Mouse (Mus musculus) forebrain, embryonic 12.5 days (tissue): ENCODE measurements around the gene Sdhaf1. TPM values are rescaled to one million over a fixed set of nuclear protein-coding genes. Genes with fewer than 3 reads are reported as not detected.

ENCODE experiments used
- ATAC-seq: fragments of 200-750 bp; cut with Nextera tagmentation; 2 replicates; pipeline ENCODE4 v1.8.0; 2017; ENCODE audit warnings: moderate TSS enrichment; ENCODE audit not compliant: low FRiP score
- H3K27ac ChIP-seq: fragments of 300-500 bp; sonication (generic); 2 replicates; pipeline ENCODE4 v1.5.1; 2016; ENCODE audit warnings: mild to moderate bottlenecking
- H3K27me3 ChIP-seq: fragments of 300-500 bp; sonication (generic); 2 replicates; pipeline ENCODE4 v1.6.1; 2016; ENCODE audit warnings: mild to moderate bottlenecking
- H3K36me3 ChIP-seq: fragments of 300-500 bp; sonication (generic); replicated peaks from 2 replicates; pipeline ENCODE4 v1.6.1; 2016; ENCODE audit warnings: mild to moderate bottlenecking
- H3K4me1 ChIP-seq: fragments of 300-500 bp; sonication (generic); 2 replicates; pipeline ENCODE4 v1.6.1; 2016
- H3K4me2 ChIP-seq: fragments of 300-500 bp; sonication (generic); 2 replicates; pipeline ENCODE4 v1.6.1; 2016; ENCODE audit warnings: mild to moderate bottlenecking, moderate library complexity
- H3K4me3 ChIP-seq: fragments of 300-500 bp; sonication (generic); replicated peaks from 2 replicates; pipeline ENCODE4 v1.5.1; 2016; ENCODE audit warnings: mild to moderate bottlenecking
- H3K9ac ChIP-seq: fragments of 300-500 bp; sonication (generic); 2 replicates; pipeline ENCODE4 v1.6.1; 2016; ENCODE audit warnings: mild to moderate bottlenecking
- H3K9me3 ChIP-seq: fragments of 300-500 bp; sonication (generic); 2 replicates; pipeline ENCODE4 v1.6.1; 2016
- WGBS: fragments of 180-500 bp; shearing (Covaris S2); methylation state at CpG from one replicate; pipeline ENCODE4 v1.1.7; 2016; 5-methylcytosine and 5-hydroxymethylcytosine counted together
- polyA plus RNA-seq: library from polyadenylated mRNA; unstranded; fragments of >200 nt; fragmentation: Nextera tagmentation; extraction: Ambion mirVana; gene quantifications from 2 replicates; pipeline ENCODE4 v1.2.1, GENCODE M21; 2016

Sdhaf1 gene
- polyA plus RNA-seq, 1 experiment from 2014 or later = 23.8 TPM

DNA sequence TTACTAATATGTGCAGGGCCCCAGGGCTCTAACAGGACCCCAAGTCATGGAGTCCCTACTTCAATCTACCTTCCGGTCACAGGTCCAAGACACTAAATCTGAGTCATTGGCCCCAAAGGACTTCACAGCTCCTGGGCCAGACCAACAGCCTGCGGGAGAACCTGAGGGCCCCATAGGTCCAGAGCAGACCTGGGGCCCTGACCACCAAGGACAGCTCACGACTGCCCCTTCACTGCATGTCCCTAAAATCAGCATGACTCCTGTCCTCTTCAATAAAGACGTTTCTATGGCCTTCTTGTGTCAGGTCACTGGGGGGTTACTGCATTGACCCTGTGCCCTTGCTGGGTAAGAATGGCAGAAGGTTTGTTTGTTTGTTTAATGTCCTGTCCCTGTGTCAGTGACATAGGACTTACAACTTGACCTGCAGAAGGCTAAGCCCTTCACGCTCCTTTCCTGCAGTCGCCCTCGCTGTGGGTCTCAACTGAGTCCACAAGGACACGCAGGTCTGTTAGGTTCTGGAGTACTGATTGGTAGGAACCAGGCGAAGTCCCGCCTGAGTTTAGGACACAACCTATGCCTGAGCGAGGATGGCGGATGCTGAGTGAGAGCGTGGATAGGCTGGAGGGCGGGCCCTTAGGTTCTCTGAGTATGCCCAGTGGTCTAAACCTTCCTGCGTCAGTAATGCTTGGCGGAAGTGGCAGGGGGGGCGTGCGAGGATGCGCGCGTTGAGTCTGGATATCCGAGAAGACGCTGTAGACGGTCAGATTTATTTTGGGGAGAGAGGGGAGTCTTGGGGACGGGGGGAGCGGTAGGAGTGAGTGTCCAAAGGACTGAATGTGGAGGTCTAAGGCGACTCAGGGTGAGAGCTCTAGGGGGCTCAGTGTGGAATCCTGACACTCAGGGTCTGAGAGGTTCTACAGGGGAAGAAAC, 15.4 kb downstream of the Sdhaf1 start, which contains the start of gene Alkbh6:
Alkbh6 (plus strand) TSS at position 642 of the 930 bp plus-strand sequence.
- peak within 1 kb of the TSS; percentile 80 for H3K9ac ChIP-seq
- H3K4me1 ChIP-seq = peaks cover 21% of the 10 kb centered on the region
- no peaks in the 10 kb centered on the region for H3K9me3 ChIP-seq
- no peaks in the 10 kb centered on the region for H3K27me3 ChIP-seq
- ATAC-seq = peak; percentile 99
- peak within 1 kb of the TSS; percentile 94 for H3K4me2 ChIP-seq
- H3K4me3 ChIP-seq = peak within 1 kb of the TSS; percentile 69
- WGBS = 4% methylated on average over 27 of the region's 27 CpGs
- peak within 1 kb of the TSS; percentile 69 for H3K27ac ChIP-seq
- peaks cover 38% of the 10 kb centered on the region for H3K36me3 ChIP-seq

DNA sequence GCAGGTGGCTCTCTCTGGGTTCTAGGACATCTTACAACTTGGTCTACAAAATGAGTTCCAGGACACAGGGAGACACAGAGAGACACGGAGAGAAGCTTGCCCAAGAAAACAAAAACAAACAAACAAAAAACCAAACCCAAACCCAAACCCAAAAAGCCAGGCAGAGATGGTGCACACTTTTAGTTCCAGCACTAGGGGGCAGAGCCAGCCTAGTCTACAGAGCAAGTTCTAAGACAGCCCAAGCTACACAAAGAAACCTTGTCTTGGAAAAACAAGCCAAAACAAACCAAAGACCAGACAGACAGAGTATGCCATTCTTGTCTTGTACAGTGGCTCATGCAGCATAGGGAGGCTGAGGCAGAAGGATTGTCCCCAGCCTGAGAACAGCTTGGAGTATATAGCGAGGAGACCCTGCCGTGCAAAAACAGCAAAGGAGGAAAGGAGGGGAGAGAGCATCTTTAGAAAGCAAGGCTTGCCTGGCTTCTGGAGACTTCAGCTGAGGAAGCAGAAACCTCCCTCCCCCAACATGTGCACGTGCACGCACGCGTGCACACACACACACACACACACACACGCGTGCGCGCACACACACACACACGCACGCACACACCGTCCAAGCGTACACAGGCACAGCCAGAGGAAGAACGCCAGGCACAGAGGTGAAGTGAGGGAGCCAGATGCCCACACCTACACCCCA, 17.5 kb downstream of the Sdhaf1 start:
- H3K9ac ChIP-seq = no peak overlapping the region
- H3K27ac ChIP-seq = no peak overlapping the region
- H3K36me3 ChIP-seq = peaks cover 53% of the 10 kb centered on the region
- peaks cover 21% of the 10 kb centered on the region for H3K4me1 ChIP-seq
- no peak for ATAC-seq
- 97% methylated on average over 16 of the region's 16 CpGs for WGBS
- H3K4me3 ChIP-seq = no peak overlapping the region
- H3K4me2 ChIP-seq = no peak overlapping the region
- H3K9me3 ChIP-seq = no peaks in the 10 kb centered on the region
- no peaks in the 10 kb centered on the region for H3K27me3 ChIP-seq

DNA sequence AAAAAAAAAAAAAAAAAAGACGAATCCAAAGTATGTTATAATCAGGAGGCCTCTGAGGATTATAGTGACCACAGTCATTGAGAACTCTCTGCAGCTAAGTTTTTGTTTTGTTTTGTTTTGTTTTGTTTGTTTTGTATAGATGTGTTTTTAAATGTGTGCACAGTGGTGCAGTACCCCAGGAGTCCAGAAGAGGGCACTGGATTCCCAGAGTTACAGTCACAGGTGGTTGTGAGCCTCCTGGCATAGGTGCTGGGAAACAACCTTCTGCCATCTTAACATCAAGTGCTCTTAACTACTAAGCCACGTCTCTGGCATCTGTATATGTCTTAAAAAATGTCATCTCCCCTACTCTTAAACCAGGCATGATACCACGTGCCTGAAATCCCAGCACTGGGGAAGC, 22.8 kb downstream of the Sdhaf1 start:
- Histone ChIP-seq H3K27ac (no peak overlapping the region), H3K9ac (no peak overlapping the region), H3K4me1 (no peaks in the 10 kb centered on the region), H3K27me3 (no peaks in the 10 kb centered on the region), H3K4me3 (no peak overlapping the region), H3K36me3 (peaks cover 91% of the 10 kb centered on the region), H3K4me2 (no peak overlapping the region), H3K9me3 (no peaks in the 10 kb centered on the region)
- 47% methylated on average over 3 of the region's 3 CpGs for WGBS
- ATAC-seq = no peak

DNA sequence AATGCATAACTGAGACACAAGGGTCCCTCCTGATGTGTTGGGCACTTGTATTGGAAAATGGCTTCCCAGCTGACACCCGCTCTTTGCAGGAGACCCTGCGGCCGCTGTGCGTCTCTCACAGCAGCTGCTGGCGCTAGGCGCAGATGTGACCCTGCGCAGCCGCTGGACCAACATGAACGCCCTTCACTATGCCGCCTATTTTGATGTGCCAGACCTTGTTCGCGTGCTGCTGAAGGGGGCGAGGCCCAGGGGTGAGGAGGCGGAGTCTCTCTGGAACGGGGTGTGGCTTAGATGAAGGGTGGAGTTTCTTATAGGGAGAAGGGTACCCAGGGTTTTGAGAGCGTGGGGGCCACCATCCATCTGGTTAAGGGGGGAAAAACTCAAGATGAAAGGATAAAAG, 26.4 kb downstream of the Sdhaf1 start:
- ATAC-seq = no peak
- H3K9me3 ChIP-seq = no peaks in the 10 kb centered on the region
- no peak overlapping the region for H3K27ac ChIP-seq
- no peak overlapping the region for H3K4me3 ChIP-seq
- H3K27me3 ChIP-seq = no peaks in the 10 kb centered on the region
- H3K9ac ChIP-seq = no peak overlapping the region
- H3K36me3 ChIP-seq = peaks cover 85% of the 10 kb centered on the region
- H3K4me1 ChIP-seq = peaks cover 22% of the 10 kb centered on the region
- 87% methylated on average over 16 of the region's 16 CpGs for WGBS
- H3K4me2 ChIP-seq = no peak overlapping the region

DNA sequence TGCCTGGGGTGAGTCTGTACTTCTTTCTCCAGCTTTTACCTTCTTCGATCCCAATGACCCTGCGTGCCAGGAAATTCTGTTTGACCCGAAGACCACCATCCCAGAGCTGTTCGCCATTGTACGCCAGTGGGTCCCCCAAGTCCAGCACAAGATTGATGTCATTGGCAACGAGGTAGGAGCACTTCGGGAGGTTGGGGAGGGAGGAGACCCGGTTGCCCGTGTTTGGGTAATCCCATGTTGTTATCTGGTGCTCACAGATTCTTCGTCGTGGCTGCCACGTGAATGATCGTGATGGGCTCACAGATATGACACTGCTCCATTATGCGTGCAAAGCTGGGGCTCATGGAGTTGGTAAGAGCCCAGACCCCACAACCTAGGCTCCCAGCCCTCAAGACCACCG, 26.9 kb downstream of the Sdhaf1 start:
- no peak overlapping the region for H3K4me3 ChIP-seq
- no peaks in the 10 kb centered on the region for H3K9me3 ChIP-seq
- no peaks in the 10 kb centered on the region for H3K27me3 ChIP-seq
- WGBS = 96% methylated on average over 15 of the region's 15 CpGs
- H3K4me1 ChIP-seq = peaks cover 24% of the 10 kb centered on the region
- ATAC-seq = no peak
- H3K4me2 ChIP-seq = no peak overlapping the region
- peaks cover 80% of the 10 kb centered on the region for H3K36me3 ChIP-seq
- no peak overlapping the region for H3K27ac ChIP-seq
- no peak overlapping the region for H3K9ac ChIP-seq

DNA sequence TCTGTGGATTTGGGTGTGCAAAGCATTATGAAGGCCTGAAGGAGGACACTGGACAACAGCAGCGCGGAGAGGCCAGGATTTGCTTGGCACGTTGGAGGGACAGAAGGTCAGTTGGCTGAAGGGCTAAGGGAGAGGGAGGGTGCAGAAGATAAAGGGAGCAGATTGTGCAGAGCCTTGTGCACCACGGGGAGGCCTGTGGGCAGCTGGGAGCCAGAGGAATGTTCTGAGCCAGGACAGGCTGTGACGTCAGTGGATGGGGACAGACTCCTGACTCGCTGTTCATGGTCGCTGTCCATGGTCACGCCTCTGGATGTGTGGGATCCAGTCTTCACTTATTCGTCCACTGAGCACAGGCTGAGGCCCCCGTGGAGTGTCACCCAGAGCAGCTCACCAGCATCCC, 28.6 kb downstream of the Sdhaf1 start:
- no peak overlapping the region for H3K4me2 ChIP-seq
- H3K9me3 ChIP-seq = no peaks in the 10 kb centered on the region
- ATAC-seq = no peak
- peaks cover 29% of the 10 kb centered on the region for H3K4me1 ChIP-seq
- peaks cover 65% of the 10 kb centered on the region for H3K36me3 ChIP-seq
- H3K9ac ChIP-seq = no peak overlapping the region
- H3K4me3 ChIP-seq = no peak overlapping the region
- no peak overlapping the region for H3K27ac ChIP-seq
- 80% methylated on average over 10 of the region's 10 CpGs for WGBS
- no peaks in the 10 kb centered on the region for H3K27me3 ChIP-seq

DNA sequence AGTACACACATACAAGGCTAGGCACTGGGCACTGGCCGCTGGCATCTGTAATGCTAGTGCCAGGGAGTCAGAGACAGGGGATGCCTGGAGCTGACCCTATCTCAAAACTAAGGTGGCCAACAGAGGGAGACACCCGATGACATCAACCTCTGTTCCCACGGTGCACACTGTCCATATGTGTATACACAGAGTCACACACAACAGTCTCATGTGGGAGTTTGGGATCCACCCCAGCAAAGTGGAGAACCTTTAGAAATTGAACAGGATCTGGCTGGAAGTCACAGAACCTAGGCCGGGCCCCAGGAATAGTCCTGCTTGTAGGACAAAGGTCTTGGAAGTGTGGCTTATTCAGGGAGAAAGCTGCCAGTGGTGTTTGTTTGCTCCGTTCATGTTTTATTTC, 29.4 kb downstream of the Sdhaf1 start:
- no peak overlapping the region for H3K27ac ChIP-seq
- peaks cover 35% of the 10 kb centered on the region for H3K4me1 ChIP-seq
- H3K4me3 ChIP-seq = no peak overlapping the region
- H3K9me3 ChIP-seq = no peaks in the 10 kb centered on the region
- H3K27me3 ChIP-seq = no peaks in the 10 kb centered on the region
- 94% methylated on average over 5 of the region's 5 CpGs for WGBS
- peaks cover 57% of the 10 kb centered on the region for H3K36me3 ChIP-seq
- no peak overlapping the region for H3K9ac ChIP-seq
- no peak for ATAC-seq
- H3K4me2 ChIP-seq = no peak overlapping the region

DNA sequence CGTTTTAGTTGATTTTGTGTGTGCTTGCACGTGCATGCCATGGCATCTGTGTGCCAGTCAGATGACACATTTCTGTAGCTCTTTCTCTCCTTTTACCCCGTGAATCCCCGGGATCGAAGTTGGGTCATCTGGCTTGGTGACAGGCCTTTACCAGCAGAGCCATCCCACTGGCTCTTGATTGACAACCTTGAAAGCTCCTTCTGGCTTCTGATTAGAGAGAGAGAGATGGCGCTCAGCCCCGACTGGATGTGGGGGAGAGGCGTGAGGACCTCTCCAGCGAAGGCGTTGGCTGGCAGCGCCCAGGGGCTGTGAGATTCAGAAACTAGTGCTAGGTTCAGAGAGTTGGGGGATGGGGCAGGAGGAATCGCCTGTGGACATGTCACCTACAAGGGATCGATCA, 29.9 kb downstream of the Sdhaf1 start:
- H3K9me3 ChIP-seq = no peaks in the 10 kb centered on the region
- H3K9ac ChIP-seq = no peak overlapping the region
- ATAC-seq = no peak
- no peak overlapping the region for H3K4me2 ChIP-seq
- 84% methylated on average over 13 of the region's 13 CpGs for WGBS
- peaks cover 52% of the 10 kb centered on the region for H3K36me3 ChIP-seq
- no peak overlapping the region for H3K4me3 ChIP-seq
- peaks cover 36% of the 10 kb centered on the region for H3K4me1 ChIP-seq
- H3K27me3 ChIP-seq = no peaks in the 10 kb centered on the region
- H3K27ac ChIP-seq = no peak overlapping the region

DNA sequence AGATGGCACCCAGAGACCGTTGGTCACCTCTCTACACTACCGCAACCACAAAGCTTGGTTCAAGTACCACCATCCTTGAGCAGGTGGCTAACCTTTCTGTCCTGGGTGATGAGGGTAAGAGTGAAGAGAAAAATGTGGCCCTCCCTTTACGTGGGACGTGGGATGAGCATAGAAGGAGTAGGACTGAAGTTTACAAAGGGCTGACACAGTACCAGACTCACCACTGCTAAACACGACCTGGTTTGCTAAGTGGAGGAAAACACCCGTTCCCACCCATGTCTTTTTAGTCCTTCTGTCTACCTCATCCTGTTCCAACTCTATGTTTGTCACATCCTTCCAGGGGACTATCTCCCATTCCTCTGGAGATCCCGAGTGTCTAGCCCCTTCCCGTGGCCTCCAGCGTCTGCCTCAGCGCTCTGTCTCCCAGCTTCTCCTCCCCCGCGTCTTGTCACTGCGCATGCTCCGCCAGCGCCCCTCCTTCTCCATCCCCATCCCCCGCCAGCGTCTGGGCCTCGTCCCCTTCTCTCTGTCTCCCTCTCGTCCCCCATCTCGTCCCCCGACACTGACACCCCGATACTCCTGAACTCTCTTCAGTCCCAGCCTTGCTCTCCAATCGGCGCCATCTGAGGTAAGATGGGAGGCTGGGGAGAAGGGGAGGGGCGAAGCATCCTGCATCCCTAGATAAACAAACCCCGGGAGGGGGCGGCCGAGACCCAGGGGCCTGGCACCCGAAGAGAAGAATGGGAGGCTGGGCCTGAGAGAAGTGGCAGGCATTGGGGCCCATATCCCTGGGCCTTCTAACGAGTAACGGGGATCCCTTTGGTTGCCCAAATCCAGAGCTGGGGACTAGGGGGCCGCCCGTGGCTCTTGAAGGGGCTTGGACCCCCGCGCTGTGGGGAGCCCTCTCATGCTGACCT, 32.2 kb downstream of the Sdhaf1 start, which contains the start of gene Clip3:
Clip3 (plus strand) TSS at position 514 of the 917 bp plus-strand sequence.
- Histone ChIP-seq H3K4me1 (peaks cover 36% of the 10 kb centered on the region), H3K27ac (peak within 1 kb of the TSS; percentile 87), H3K4me3 (peak within 1 kb of the TSS; percentile 88), H3K27me3 (peaks cover 3% of the 10 kb centered on the region; the same call in 1 of the 2 replicates), H3K9ac (peak within 1 kb of the TSS; percentile 96), H3K9me3 (no peaks in the 10 kb centered on the region), H3K36me3 (peaks cover 29% of the 10 kb centered on the region), H3K4me2 (peak within 1 kb of the TSS; percentile 89)
- ATAC-seq = peak; percentile 88
- 6% methylated on average over 35 of the region's 35 CpGs for WGBS

DNA sequence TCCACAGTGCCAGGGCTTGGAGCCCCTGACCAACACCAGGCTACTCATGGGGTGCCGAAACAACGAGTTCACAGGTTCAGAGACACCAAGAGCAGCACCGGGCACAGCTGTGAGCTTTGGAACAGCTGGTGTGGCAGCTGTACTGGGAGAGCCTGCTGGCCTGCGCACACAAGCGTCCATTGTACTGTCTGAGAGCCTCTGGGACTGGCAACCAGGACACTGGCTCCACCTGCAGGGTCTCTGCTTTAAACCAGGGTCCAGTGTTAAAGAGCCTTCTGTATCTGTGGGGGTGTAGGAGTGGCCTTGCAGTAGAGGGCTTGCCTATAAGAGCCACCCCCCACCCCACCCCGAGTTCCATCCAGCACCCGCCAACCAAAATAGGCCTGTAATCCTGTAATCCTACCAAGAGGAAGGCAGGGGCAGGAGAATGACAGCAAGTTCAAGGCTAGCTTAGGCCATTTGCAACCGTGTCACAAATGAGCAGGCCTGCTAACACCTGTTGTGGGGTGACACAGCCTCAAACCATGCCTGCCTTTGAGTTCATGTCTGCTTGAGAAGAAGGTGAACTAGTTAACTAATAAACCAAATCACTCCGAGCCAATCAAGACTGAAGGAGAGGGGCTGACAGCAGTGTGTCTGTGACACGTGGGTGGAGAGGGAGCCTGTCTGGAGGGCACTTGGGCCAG, 33.8 kb downstream of the Sdhaf1 start:
- no peak overlapping the region for H3K4me3 ChIP-seq
- H3K27me3 ChIP-seq = peaks cover 3% of the 10 kb centered on the region; the same call in 1 of the 2 replicates
- no peak overlapping the region for H3K4me2 ChIP-seq
- 43% methylated on average over 10 of the region's 10 CpGs for WGBS
- peaks cover 13% of the 10 kb centered on the region for H3K36me3 ChIP-seq
- H3K27ac ChIP-seq = no peak overlapping the region
- H3K4me1 ChIP-seq = peaks cover 36% of the 10 kb centered on the region
- ATAC-seq = no peak
- peak overlapping the region; percentile 25; the same call in 1 of the 2 replicates for H3K9ac ChIP-seq
- no peaks in the 10 kb centered on the region for H3K9me3 ChIP-seq

DNA sequence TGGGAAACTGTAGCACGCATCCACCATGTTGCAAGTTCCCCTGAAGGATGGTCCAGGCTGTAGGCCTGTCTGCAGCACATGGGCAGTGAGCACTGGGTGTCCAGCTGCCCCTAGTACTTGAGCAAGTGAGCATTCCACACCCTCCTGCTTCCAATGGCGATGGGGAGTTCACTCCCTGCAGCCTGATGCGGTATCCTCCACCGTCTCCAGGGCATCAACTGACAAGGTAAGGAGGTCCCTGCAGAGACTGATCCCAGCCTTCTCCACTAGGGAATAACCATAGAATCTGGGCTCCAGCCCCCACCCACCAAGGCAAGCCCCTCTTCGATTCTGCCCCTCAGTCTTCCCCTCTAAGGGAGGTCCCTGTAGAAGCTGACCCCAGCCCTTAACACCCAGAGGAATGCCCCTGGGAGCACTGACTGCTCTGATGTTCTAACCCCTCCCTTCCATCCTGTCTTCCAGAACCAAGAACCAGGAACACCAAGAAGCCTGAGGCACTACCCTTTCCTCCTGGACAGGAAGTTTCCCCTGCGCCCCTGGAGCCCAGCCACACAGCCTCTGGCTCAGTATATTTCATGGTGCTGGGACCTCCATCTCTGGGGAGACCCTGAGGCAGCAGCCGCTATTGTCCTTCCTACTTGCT, 34.5 kb downstream of the Sdhaf1 start:
- Histone ChIP-seq H3K4me3 (no peak overlapping the region), H3K4me1 (peaks cover 31% of the 10 kb centered on the region), H3K36me3 (peaks cover 6% of the 10 kb centered on the region; the same call in 1 of the 2 replicates), H3K27ac (no peak overlapping the region), H3K9ac (no peak overlapping the region), H3K9me3 (no peaks in the 10 kb centered on the region), H3K27me3 (peaks cover 3% of the 10 kb centered on the region; the same call in 1 of the 2 replicates), H3K4me2 (no peak overlapping the region)
- ATAC-seq = no peak
- 73% methylated on average over 7 of the region's 7 CpGs for WGBS
